Mouse (Mus musculus) kidney, adult 2 months (tissue): Measurements from ENCODE around the gene Abcc4.

ENCODE experiments used
- CTCF ChIP-seq: fragments of 200-500 bp; conservative IDR thresholded peaks from 2 replicates; pipeline ENCODE4 v1.5.1; 2011; ENCODE audit warnings: low read depth, mild to moderate bottlenecking, control low read depth, low read length, moderate library complexity, mixed read lengths; ENCODE audit not compliant: insufficient read depth, insufficient read length
- POLR2A ChIP-seq: fragments of 200-500 bp; IDR thresholded peaks from one replicate; pipeline ENCODE4 v1.6.1; 2011; ENCODE audit warnings: low read depth, low read length, control low read depth

GRCm38 (mm10) chr14:118696556-118697289 is 9.3 kb downstream of the Abcc4 start:
- no peak for TF ChIP-seq CTCF
- TF ChIP-seq POLR2A, result no peak
